Mouse (Mus musculus) CH12.LX (cell line): ENCODE measurements around the gene Fance. TPM values are rescaled to one million over a fixed set of nuclear protein-coding genes. Genes with fewer than 3 reads are reported as not detected.

ENCODE experiments used
- DNase-seq: peaks from one replicate; pipeline ENCODE4 v3.0.0-alpha.2; 2013; ENCODE audit errors: extremely low read depth
- H3K27ac ChIP-seq: 2 replicates; pipeline ENCODE4 v1.5.1; 2012; ENCODE audit warnings: low read depth, mild to moderate bottlenecking, control low read depth, moderate library complexity; ENCODE audit not compliant: insufficient read depth
- H3K27me3 ChIP-seq: replicated peaks from 2 replicates; pipeline ENCODE3; 2012; ENCODE audit warnings: inconsistent platforms
- H3K36me3 ChIP-seq, 2 experiments: replicated peaks in 1 of 2; 2 replicates each; pipeline versions ENCODE3 to v1.6.1; 2012; ENCODE audit warnings: inconsistent platforms in 1 of 2, low read length in 1 of 2, mild to moderate bottlenecking in 1 of 2, mixed read lengths in 1 of 2, moderate library complexity in 1 of 2; ENCODE audit not compliant: control insufficient read depth in 1 of 2, insufficient read depth in 1 of 2
- H3K4me1 ChIP-seq, 2 experiments: 2 replicates each; pipeline ENCODE4 v1.6.1; 2012; ENCODE audit warnings: inconsistent platforms in 1 of 2, moderate library complexity in 1 of 2; ENCODE audit not compliant: insufficient read depth in 2 of 2, control insufficient read depth in 1 of 2
- H3K4me2 ChIP-seq: 2 replicates; pipeline ENCODE4 v1.6.1; 2012; ENCODE audit warnings: low read depth, mild to moderate bottlenecking, control low read depth; ENCODE audit not compliant: poor library complexity, insufficient read depth, severe bottlenecking
- H3K4me3 ChIP-seq, 3 experiments: fragments of 150-350 bp in 1 of 3; sonication (generic) in 1 of 3; replicated peaks in 1 of 3; 2 replicates each; pipeline versions ENCODE3 to v1.5.1; 2011 to 2012; ENCODE audit warnings: low read depth in 2 of 3, low read length in 2 of 3, mild to moderate bottlenecking in 2 of 3, moderate library complexity in 2 of 3, control low read depth in 1 of 3, improper control_type of control experiment in 1 of 3, inconsistent platforms in 1 of 3, mixed read lengths in 1 of 3; ENCODE audit not compliant: poor library complexity in 1 of 3
- H3K79me2 ChIP-seq: replicated peaks from 2 replicates; pipeline ENCODE4 v1.6.1; 2012; ENCODE audit warnings: mild to moderate bottlenecking, moderate library complexity; ENCODE audit not compliant: control insufficient read depth, poor library complexity, insufficient read depth, severe bottlenecking; ENCODE audit errors: extremely low read depth
- H3K9ac ChIP-seq: 2 replicates; pipeline ENCODE4 v1.6.1; 2012; ENCODE audit warnings: low read depth, mild to moderate bottlenecking, control low read depth, moderate library complexity; ENCODE audit not compliant: insufficient read depth
- H3K9me3 ChIP-seq: replicated peaks from 2 replicates; pipeline ENCODE3; 2012; ENCODE audit warnings: low read length, inconsistent platforms, mixed read lengths
- BHLHE40 ChIP-seq: IDR thresholded peaks from 2 replicates; pipeline ENCODE4 v1.6.1; 2011; ENCODE audit warnings: mild to moderate bottlenecking, low read depth, low read length, improper control_type of control experiment
- CHD1 ChIP-seq: IDR thresholded peaks from 2 replicates; pipeline ENCODE4 v1.6.1; 2012; ENCODE audit warnings: low read depth, low read length, improper control_type of control experiment, inconsistent platforms
- CHD2 ChIP-seq: IDR thresholded peaks from 2 replicates; pipeline ENCODE4 v1.6.1; 2011; ENCODE audit warnings: low read length, improper control_type of control experiment
- EP300 ChIP-seq: IDR thresholded peaks from 2 replicates; pipeline ENCODE4 v1.6.1; 2011; ENCODE audit warnings: low read length, improper control_type of control experiment
- ETS1 ChIP-seq: conservative IDR thresholded peaks from 2 replicates; pipeline ENCODE4 v1.6.1; 2012; ENCODE audit warnings: low read depth, mild to moderate bottlenecking, inconsistent platforms, low read length, improper control_type of control experiment, moderate library complexity
- HCFC1 ChIP-seq: IDR thresholded peaks from 2 replicates; pipeline ENCODE4 v1.6.1; 2012; ENCODE audit warnings: low read depth, mild to moderate bottlenecking, inconsistent platforms, low read length, improper control_type of control experiment
- IRF4 ChIP-seq: IDR thresholded peaks from 2 replicates; pipeline ENCODE4 v1.6.1; 2014; ENCODE audit warnings: low read depth, mild to moderate bottlenecking, inconsistent platforms, low read length, improper control_type of control experiment
- JUN ChIP-seq: IDR thresholded peaks from 2 replicates; pipeline ENCODE4 v1.6.1; 2011; ENCODE audit warnings: low read depth, mild to moderate bottlenecking, low read length, improper control_type of control experiment, moderate library complexity; ENCODE audit not compliant: insufficient read depth
- JUND ChIP-seq: conservative IDR thresholded peaks from 2 replicates; pipeline ENCODE4 v1.6.1; 2011; ENCODE audit warnings: low read depth, low read length, improper control_type of control experiment
- MAFK ChIP-seq: IDR thresholded peaks from 2 replicates; pipeline ENCODE4 v1.6.1; 2011; ENCODE audit warnings: low read length, improper control_type of control experiment; ENCODE audit not compliant: insufficient replicate concordance
- MAX ChIP-seq: IDR thresholded peaks from 2 replicates; pipeline ENCODE4 v1.6.1; 2011; ENCODE audit warnings: low read length, improper control_type of control experiment
- MEF2A ChIP-seq: IDR thresholded peaks from 2 replicates; pipeline ENCODE4 v1.6.1; 2014; ENCODE audit warnings: low read depth, mild to moderate bottlenecking, inconsistent platforms, low read length, improper control_type of control experiment, borderline replicate concordance
- MXI1 ChIP-seq: IDR thresholded peaks from 2 replicates; pipeline ENCODE4 v1.6.1; 2011; ENCODE audit warnings: mild to moderate bottlenecking, low read depth, low read length, improper control_type of control experiment
- MYC ChIP-seq: IDR thresholded peaks from 2 replicates; pipeline ENCODE4 v1.6.1; 2011; ENCODE audit warnings: low read depth, mild to moderate bottlenecking, improper control_type of control experiment, low read length
- NELFE ChIP-seq: IDR thresholded peaks from 2 replicates; pipeline ENCODE4 v1.6.1; 2011; ENCODE audit warnings: low read depth, low read length, improper control_type of control experiment
- PAX5 ChIP-seq: IDR thresholded peaks from 2 replicates; pipeline ENCODE4 v1.6.1; 2012; ENCODE audit warnings: low read length, inconsistent platforms, mixed read lengths
- SMC3 ChIP-seq: IDR thresholded peaks from 2 replicates; pipeline ENCODE4 v1.6.1; 2011; ENCODE audit warnings: low read depth, low read length, improper control_type of control experiment
- TBP ChIP-seq: conservative IDR thresholded peaks from 2 replicates; pipeline ENCODE4 v1.6.1; 2011; ENCODE audit warnings: low read depth, low read length, improper control_type of control experiment
- TCF12 ChIP-seq: IDR thresholded peaks from 2 replicates; pipeline ENCODE4 v1.6.1; 2014; ENCODE audit warnings: low read depth, mild to moderate bottlenecking, inconsistent platforms, low read length, improper control_type of control experiment
- UBTF ChIP-seq: IDR thresholded peaks from 2 replicates; pipeline ENCODE4 v1.6.1; 2012; ENCODE audit warnings: low read depth, mild to moderate bottlenecking, inconsistent platforms, low read length, improper control_type of control experiment, moderate library complexity
- ZMIZ1 ChIP-seq: IDR thresholded peaks from 2 replicates; pipeline ENCODE4 v1.6.1; 2012; ENCODE audit warnings: low read depth, mild to moderate bottlenecking, inconsistent platforms, low read length, improper control_type of control experiment
- ZNF384 ChIP-seq: IDR thresholded peaks from 2 replicates; pipeline ENCODE4 v1.6.1; 2012; ENCODE audit warnings: low read depth, low read length, improper control_type of control experiment, inconsistent platforms
- dilution Hi-C: fragments of 300-500 bp; cut with MboI; formaldehyde crosslinking; loops from 2 replicates; pipeline ENCODE4 v1.14.3; 2020; ENCODE audit warnings: low sequenced_read_pairs; ENCODE audit not compliant: extremely low pct_unique_long_range_greater_than_20kb, extremely low pct_ligation_motif_present
- in situ Hi-C: fragments of 300-500 bp; cut with MboI; formaldehyde crosslinking; loops from 3 replicates; pipeline ENCODE4 v1.14.3; 2019; ENCODE audit warnings: low sequenced_read_pairs, low pct_ligation_motif_present, low pct_unique_long_range_greater_than_20kb, mixed read lengths
- polyA plus RNA-seq: library from polyadenylated mRNA; unstranded; fragments of >175 nt; gene quantifications from 2 replicates; pipeline ENCODE4 v1.2.1, GENCODE M21; 2012; ENCODE audit warnings: low read depth; ENCODE audit not compliant: insufficient read length
- total RNA-seq, 2 experiments: library from RNA; depleted of rRNA; stranded (reverse); fragments of 300-350 nt in 1 of 2; fragments of >200 nt in 1 of 2; gene quantifications; 2 replicates each; pipeline ENCODE4 v1.2.3; 2012 to 2014

Gene Fance
- total and polyA plus RNA-seq, 3 experiments, result 17.4 to 37.9 (median 29.6) TPM

GRCm38 (mm10) chr17:28281866-28282441, 31.4 kb upstream of the Fance start (continued):
- TF ChIP-seq IRF4, result peak; percentile 83
- TF ChIP-seq TCF12, result peak; percentile 45; the same call in 1 of the 2 replicates
- TF ChIP-seq JUND, result 0 out of 2 replicates have a peak, but pooled peaks have one; percentile 15
- TF ChIP-seq MAFK, result no peak
- TF ChIP-seq ZMIZ1, result no peak
- peak; percentile 71 for TF ChIP-seq BHLHE40
- 0 out of 2 replicates have a peak, but pooled peaks have one; percentile 30 for TF ChIP-seq UBTF

- TF ChIP-seq NELFE (no peak), JUN (no peak), PAX5 (no peak), BHLHE40 (no peak), HCFC1 (no peak), EP300 (no peak), TCF12 (no peak), TBP (no peak), SMC3 (no peak), MYC (no peak), MAFK (no peak), UBTF (no peak), ZNF384 (no peak), MXI1 (no peak), IRF4 (no peak)
- no peaks in the 10 kb centered on the region for H3K79me2 ChIP-seq
These were observed 30.1 kb upstream of the Fance start for GRCm38 (mm10) chr17:28283199-28283598.

GRCm38 (mm10) chr17:28286133-28286532, 27.2 kb upstream of the Fance start:
- peaks cover 14 to 68% of the 10 kb centered on the region in 2 experiments for H3K4me1 ChIP-seq
- H3K36me3 ChIP-seq, result peaks cover 0 to 51% of the 10 kb centered on the region in 2 experiments
- no peaks in the 10 kb centered on the region for H3K79me2 ChIP-seq
- no peak for DNase-seq
- H3K27ac ChIP-seq, result no peak overlapping the region
- no peaks in the 10 kb centered on the region for H3K27me3 ChIP-seq
- TF ChIP-seq ETS1 (no peak), MAX (no peak), MEF2A (no peak), CHD2 (no peak), CHD1 (no peak), JUN (no peak), UBTF (no peak), BHLHE40 (no peak), ZMIZ1 (no peak)
- in situ Hi-C loops (no loop called here), dilution Hi-C loops (no loop called here)
- no peak overlapping the region for H3K4me2 ChIP-seq
- no peak overlapping the region for H3K9ac ChIP-seq
- no peaks in the 10 kb centered on the region for H3K9me3 ChIP-seq
- no peak overlapping the region for H3K4me3 ChIP-seq

More at GRCm38 (mm10) chr17:28283199-28283598, 30.1 kb upstream of the Fance start:
- in situ Hi-C loops (no loop called here), dilution Hi-C loops (no loop called here)
- no peak overlapping the region for H3K4me2 ChIP-seq
- H3K36me3 ChIP-seq, result peaks cover 0 to 35% of the 10 kb centered on the region in 2 experiments
- no peaks in the 10 kb centered on the region for H3K27me3 ChIP-seq
- no peak overlapping the region for H3K9ac ChIP-seq
- no peak overlapping the region for H3K4me3 ChIP-seq
- no peaks in the 10 kb centered on the region for H3K9me3 ChIP-seq
- H3K4me1 ChIP-seq, result peaks cover 29 to 95% of the 10 kb centered on the region in 2 experiments
- DNase-seq, result no peak
- H3K27ac ChIP-seq, result no peak overlapping the region
